Mouse (Mus musculus): ENCODE measurements at regions not wholly inside any gene's neighbourhood (a gene's known extent, or its start where the extent isn't known, plus 50 kb on each side); places are given as distances from the start of the nearest gene placed in this dataset.

- no peak for TF ChIP-seq EP300 (IDR thresholded peaks at IDR 0.05; ENCODE audit: insufficient read depth, low read depth, low read length)
- TF ChIP-seq CTCF (IDR thresholded peaks at IDR 0.05; ENCODE audit: low read depth, low read length), result no peak
These were observed 178.4 kb downstream of the Teddm3 start for GRCm38 (mm10) chr16:20975406-20975805.

Measured in ES-Bruce4 (cell line).